Mouse (Mus musculus) lung, embryonic 16.5 days (tissue): ENCODE measurements around the gene Mrps36. TPM values are rescaled to one million over a fixed set of nuclear protein-coding genes. Genes with fewer than 3 reads are reported as not detected.

Source experiments
- ATAC-seq: fragments of 200-750 bp; cut with Nextera tagmentation; 2 replicates; pipeline ENCODE4 v1.8.0; 2017; ENCODE audit warnings: low read depth, mild to moderate bottlenecking, moderate library complexity
- H3K27ac ChIP-seq: fragments of 300-500 bp; sonication (generic); 2 replicates; pipeline ENCODE4 v1.5.1; 2014; ENCODE audit warnings: mild to moderate bottlenecking, control low read depth, low read length
- H3K27me3 ChIP-seq: fragments of 300-500 bp; sonication (generic); 2 replicates; pipeline ENCODE4 v1.6.1; 2014; ENCODE audit warnings: low read depth, low read length, mixed read lengths; ENCODE audit not compliant: control insufficient read depth, insufficient read depth
- H3K36me3 ChIP-seq: fragments of 300-500 bp; sonication (generic); 2 replicates; pipeline ENCODE4 v1.6.1; 2014; ENCODE audit warnings: low read length; ENCODE audit not compliant: control insufficient read depth, insufficient read depth
- H3K4me1 ChIP-seq: fragments of 300-500 bp; sonication (generic); replicated peaks from 2 replicates; pipeline ENCODE4 v1.6.1; 2014; ENCODE audit warnings: low read length, mixed read lengths; ENCODE audit not compliant: control insufficient read depth, insufficient read depth
- H3K4me2 ChIP-seq: fragments of 300-500 bp; sonication (generic); 2 replicates; pipeline ENCODE4 v1.6.1; 2014; ENCODE audit warnings: low read depth, low read length, control low read depth
- H3K4me3 ChIP-seq: fragments of 300-500 bp; sonication (generic); 2 replicates; pipeline ENCODE4 v1.5.1; 2014; ENCODE audit warnings: mild to moderate bottlenecking, low read length, control low read depth
- H3K9ac ChIP-seq: fragments of 300-500 bp; sonication (generic); 2 replicates; pipeline ENCODE4 v1.6.1; 2014; ENCODE audit warnings: low read length, control low read depth
- H3K9me3 ChIP-seq: fragments of 300-500 bp; sonication (generic); 2 replicates; pipeline ENCODE4 v1.6.1; 2016; ENCODE audit warnings: low read length; ENCODE audit not compliant: control insufficient read depth
- WGBS: fragments of 180-500 bp; shearing (Covaris S2); extraction: QIAGEN DNeasy Blood & Tissue Kit; methylation state at CpG from one replicate; pipeline ENCODE4 v1.1.7; 2014; 5-methylcytosine and 5-hydroxymethylcytosine counted together
- polyA plus RNA-seq: library from polyadenylated mRNA; unstranded; fragments of >200 nt; fragmentation: Nextera tagmentation; extraction: Ambion mirVana; gene quantifications from 2 replicates; pipeline ENCODE4 v1.2.1, GENCODE M21; 2015

The Mrps36 gene
- polyA plus RNA-seq, 1 experiment from 2014 or later = 163 TPM

DNA sequence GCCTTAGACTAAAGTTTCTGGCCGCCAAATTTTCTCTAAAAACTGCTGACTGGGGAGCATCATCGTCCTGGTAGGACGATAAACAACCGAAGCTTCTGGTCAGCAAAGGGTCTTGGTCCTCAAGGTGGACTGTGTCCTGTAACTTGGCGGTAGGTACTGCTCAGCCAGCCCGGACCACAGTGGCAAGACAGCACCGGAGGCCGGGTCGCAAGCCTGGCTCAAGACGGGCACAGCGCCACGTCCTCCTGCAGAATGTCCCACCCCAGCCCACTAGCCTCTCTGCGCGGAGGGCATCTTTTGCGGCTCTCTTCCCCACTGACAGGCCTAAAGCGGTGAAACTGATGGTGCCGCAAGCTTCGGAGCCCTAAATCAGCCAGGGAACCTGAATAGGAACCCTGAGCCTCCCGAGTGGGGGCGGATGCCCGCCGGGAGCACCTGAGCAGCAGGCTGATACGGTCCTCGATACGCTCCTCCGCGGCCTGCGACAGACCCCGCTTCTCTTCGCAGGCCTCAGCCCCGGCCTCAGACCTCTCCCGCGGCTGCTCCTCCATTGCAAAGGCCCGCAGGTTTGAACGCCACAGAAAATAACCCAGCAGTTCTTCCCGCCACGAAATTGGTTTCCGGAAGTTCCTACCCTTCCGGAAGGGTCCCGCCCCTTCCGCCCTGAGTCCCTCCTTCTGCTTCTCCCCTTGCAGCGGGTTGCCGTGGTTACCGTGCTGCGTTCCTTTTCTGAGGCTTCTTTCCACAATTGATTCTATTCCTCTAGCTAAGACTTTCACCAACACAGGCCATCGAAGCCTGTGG, 31.0 kb upstream of the Mrps36 start, which contains the start of gene Cenph:
Gene Cenph (minus strand): TSS at position 648 of the 804 bp plus-strand sequence.
- WGBS = under 1% methylated on average over 46 of the region's 46 CpGs
- peak within 1 kb of the TSS; percentile 63 for H3K27ac ChIP-seq

DNA sequence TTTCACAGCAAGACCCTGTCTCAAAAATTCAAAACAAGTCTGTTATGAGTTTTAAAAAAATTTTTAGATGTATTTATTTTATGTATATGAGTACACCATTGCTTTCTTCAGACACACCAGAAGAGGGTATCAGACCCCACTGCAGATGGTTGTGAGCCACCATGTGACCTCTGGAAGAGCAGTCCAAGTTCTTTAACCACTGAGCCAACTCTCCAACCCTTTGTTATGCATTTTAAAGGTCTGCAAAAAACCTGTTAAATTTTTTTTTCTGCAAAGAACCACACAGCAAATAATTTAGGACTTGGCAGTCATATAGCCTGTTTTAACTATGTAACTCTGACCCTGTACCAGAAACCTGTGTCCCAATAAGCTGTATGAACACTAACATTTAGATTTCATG, 30.2 kb upstream of the Mrps36 start:
- no peak overlapping the region for H3K27ac ChIP-seq
- H3K36me3 ChIP-seq = peaks cover 17% of the 10 kb centered on the region
- peak overlapping the region; percentile 89 for H3K4me3 ChIP-seq
- peaks cover 15% of the 10 kb centered on the region for H3K4me1 ChIP-seq
- H3K4me2 ChIP-seq = peak overlapping the region; percentile 87
- peak overlapping the region; percentile 85 for H3K9ac ChIP-seq
- H3K9me3 ChIP-seq = no peaks in the 10 kb centered on the region
- ATAC-seq = no peak
- no peaks in the 10 kb centered on the region for H3K27me3 ChIP-seq

More for the DNA sequence above, 31.0 kb upstream of the Mrps36 start, which contains the start of gene Cenph:
- Histone ChIP-seq H3K4me3 (peak within 1 kb of the TSS; percentile 89), H3K36me3 (peaks cover 17% of the 10 kb centered on the region), H3K9ac (peak within 1 kb of the TSS; percentile 85), H3K4me2 (peak within 1 kb of the TSS; percentile 87), H3K9me3 (no peaks in the 10 kb centered on the region), H3K4me1 (peaks cover 15% of the 10 kb centered on the region), H3K27me3 (no peaks in the 10 kb centered on the region)
- peak; percentile 95 for ATAC-seq

DNA sequence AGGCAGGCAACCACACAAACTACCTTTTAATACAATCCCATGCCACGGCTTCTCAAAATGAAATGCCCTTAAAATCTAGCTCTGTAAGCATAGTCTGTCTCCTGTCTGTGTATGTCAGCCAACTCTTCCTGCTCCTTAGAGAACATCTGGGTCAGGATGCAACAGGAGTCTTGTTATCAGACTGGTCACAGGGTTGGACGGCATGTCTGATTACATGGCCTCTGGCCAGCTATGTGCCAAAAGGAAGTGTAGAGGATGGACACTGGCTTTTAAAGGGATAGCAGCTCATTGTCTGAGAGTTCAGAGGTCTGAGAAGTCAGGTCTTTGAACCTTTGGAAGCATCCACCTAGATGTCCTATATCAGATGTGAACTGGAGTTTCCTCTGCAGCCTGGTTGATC, 10.9 kb upstream of the Mrps36 start:
- Histone ChIP-seq H3K36me3 (peaks cover 11% of the 10 kb centered on the region), H3K9me3 (no peaks in the 10 kb centered on the region), H3K27me3 (no peaks in the 10 kb centered on the region), H3K4me1 (no peaks in the 10 kb centered on the region), H3K4me2 (no peak overlapping the region), H3K9ac (no peak overlapping the region), H3K27ac (no peak overlapping the region), H3K4me3 (no peak overlapping the region)
- WGBS = 66% methylated on average over 2 of the region's 2 CpGs
- ATAC-seq = no peak

DNA sequence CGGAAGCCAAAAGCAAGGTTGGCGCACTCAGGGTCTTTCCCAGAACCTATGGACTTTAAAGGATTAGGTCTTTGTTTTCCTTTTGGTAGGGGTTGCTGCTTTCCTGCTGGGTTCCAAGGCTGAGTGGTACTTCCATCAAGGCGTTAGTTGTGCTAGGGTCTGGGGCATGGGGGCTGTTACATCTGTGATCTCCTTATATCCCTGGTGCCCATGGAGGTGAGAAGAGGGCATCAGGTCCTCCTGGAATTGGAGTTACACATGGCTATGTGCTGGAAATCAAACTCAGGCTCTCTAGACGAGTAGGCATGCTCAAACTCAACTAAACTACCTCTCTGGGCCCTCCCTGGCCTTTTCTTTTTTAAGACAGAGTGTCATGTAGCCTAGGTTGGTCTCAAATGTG, 9.7 kb upstream of the Mrps36 start:
- peaks cover under 1% of the 10 kb centered on the region; the same call in 1 of the 2 replicates for H3K36me3 ChIP-seq
- H3K27ac ChIP-seq = no peak overlapping the region
- no peaks in the 10 kb centered on the region for H3K27me3 ChIP-seq
- no peak overlapping the region for H3K4me3 ChIP-seq
- no peak overlapping the region for H3K9ac ChIP-seq
- H3K4me2 ChIP-seq = no peak overlapping the region
- H3K4me1 ChIP-seq = no peaks in the 10 kb centered on the region
- 68% methylated on average over 4 of the region's 4 CpGs for WGBS
- ATAC-seq = no peak
- no peaks in the 10 kb centered on the region for H3K9me3 ChIP-seq

DNA sequence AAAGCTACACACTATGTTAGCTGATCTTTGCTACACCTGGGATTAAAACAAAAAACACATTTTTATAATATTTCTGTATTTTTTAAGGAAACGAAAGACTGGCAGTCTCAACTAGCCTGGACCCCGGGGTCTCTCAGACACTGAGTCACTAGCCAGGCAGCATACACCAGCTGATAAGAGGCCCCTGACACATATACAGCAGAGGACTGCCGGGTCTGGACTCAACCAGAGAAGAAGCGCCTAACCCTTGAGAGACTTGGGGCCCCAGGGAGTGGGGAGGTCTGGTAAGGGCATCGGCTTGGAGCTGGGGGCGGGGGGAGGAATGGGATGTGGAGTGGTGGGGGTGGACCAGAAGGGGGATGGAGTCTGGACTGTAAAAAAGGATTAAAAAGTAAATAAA, 8.6 kb upstream of the Mrps36 start:
- no peak for ATAC-seq

GRCm38 (mm10) chr13:100752529-100752928, 8.1 kb upstream of the Mrps36 start:
- Histone ChIP-seq H3K36me3 (no peaks in the 10 kb centered on the region), H3K4me1 (no peaks in the 10 kb centered on the region), H3K4me2 (no peak overlapping the region), H3K27ac (no peak overlapping the region), H3K27me3 (no peaks in the 10 kb centered on the region), H3K9me3 (no peaks in the 10 kb centered on the region), H3K9ac (no peak overlapping the region), H3K4me3 (no peak overlapping the region)
- WGBS = 87% methylated on average over 8 of the region's 8 CpGs
- ATAC-seq = no peak

More for the DNA sequence above, 8.6 kb upstream of the Mrps36 start:
- no peaks in the 10 kb centered on the region for H3K27me3 ChIP-seq
- H3K4me2 ChIP-seq = no peak overlapping the region
- no peak overlapping the region for H3K4me3 ChIP-seq
- H3K4me1 ChIP-seq = no peaks in the 10 kb centered on the region
- H3K27ac ChIP-seq = no peak overlapping the region
- H3K9me3 ChIP-seq = no peaks in the 10 kb centered on the region
- 73% methylated on average over 6 of the region's 6 CpGs for WGBS
- H3K36me3 ChIP-seq = no peaks in the 10 kb centered on the region
- H3K9ac ChIP-seq = no peak overlapping the region

- Histone ChIP-seq H3K36me3 (no peaks in the 10 kb centered on the region), H3K9me3 (no peaks in the 10 kb centered on the region), H3K27me3 (no peaks in the 10 kb centered on the region), H3K4me2 (no peak overlapping the region), H3K4me1 (no peaks in the 10 kb centered on the region), H3K9ac (no peak overlapping the region), H3K4me3 (no peak overlapping the region), H3K27ac (no peak overlapping the region)
- WGBS = 80% methylated on average over 3 of the region's 3 CpGs
- ATAC-seq = no peak
Measured at GRCm38 (mm10) chr13:100751402-100751801, 6.9 kb upstream of the Mrps36 start.

- Histone ChIP-seq H3K9me3 (no peaks in the 10 kb centered on the region), H3K4me2 (no peak overlapping the region), H3K27ac (no peak overlapping the region), H3K9ac (no peak overlapping the region), H3K4me3 (no peak overlapping the region), H3K36me3 (no peaks in the 10 kb centered on the region), H3K27me3 (no peaks in the 10 kb centered on the region), H3K4me1 (no peaks in the 10 kb centered on the region)
- no peak for ATAC-seq
- WGBS = 59% methylated on average over 5 of the region's 5 CpGs
Measured at GRCm38 (mm10) chr13:100750799-100751198, 6.3 kb upstream of the Mrps36 start.

DNA sequence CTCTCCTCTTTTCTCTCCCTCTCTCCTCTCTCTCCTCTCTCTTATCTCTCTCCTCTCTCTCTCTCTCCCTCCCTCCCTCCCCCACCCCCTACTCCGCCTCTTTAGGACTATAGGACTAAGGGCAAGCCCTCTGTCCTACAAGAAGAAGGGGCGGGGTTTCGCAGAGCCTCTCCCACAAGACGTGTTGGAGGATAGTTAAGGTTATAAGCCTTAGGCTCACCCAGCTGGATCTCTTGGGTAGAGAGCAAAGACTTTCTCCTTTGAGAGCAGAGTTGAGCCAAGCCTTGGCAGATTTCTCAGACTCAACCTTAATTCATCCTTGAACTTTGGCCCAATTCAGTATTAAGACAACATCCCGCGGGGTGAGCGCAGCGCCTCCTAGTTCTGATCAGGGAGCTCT, 4.2 kb upstream of the Mrps36 start:
- Histone ChIP-seq H3K36me3 (no peaks in the 10 kb centered on the region), H3K27me3 (no peaks in the 10 kb centered on the region), H3K4me3 (no peak overlapping the region), H3K27ac (no peak overlapping the region), H3K9me3 (no peaks in the 10 kb centered on the region), H3K9ac (no peak overlapping the region), H3K4me2 (no peak overlapping the region), H3K4me1 (peaks cover 4% of the 10 kb centered on the region)
- no peak for ATAC-seq
- 45% methylated on average over 8 of the region's 8 CpGs for WGBS
